Mouse (Mus musculus) liver, adult 10 weeks (tissue): ENCODE results near the gene Ube2l6. TPM values are rescaled to one million over a fixed set of nuclear protein-coding genes. Genes with fewer than 3 reads are reported as not detected.

Source experiments
- polyA plus RNA-seq: library from polyadenylated mRNA; stranded (reverse); fragments of 350-450 nt; fragmentation: Illumina TruSeq; extraction: RNeasy Lipid Tissue Mini Kit (QIAGEN cat#74804); gene quantifications from one replicate; pipeline ENCODE4 v1.2.3, GENCODE M21; 2014; ENCODE audit warnings: low read depth, low replicate concordance

The Ube2l6 gene
- polyA plus RNA-seq: 55.4 TPM

GRCm38 (mm10) chr2:84798493-84798921, at the start of gene Ube2l6:
Ube2l6 (plus strand) TSS chr2:84798828.

GRCm38 (mm10) chr2:84775241-84775640, 23.4 kb upstream of the Ube2l6 start, which contains the start of gene Serping1:
Serping1 (minus strand) TSS chr2:84775444.

GRCm38 (mm10) chr2:84822552-84822951, 23.9 kb downstream of the Ube2l6 start, which contains the start of gene Smtnl1:
Smtnl1 (minus strand) TSS chr2:84822652.

GRCm38 (mm10) chr2:84826488-84827282, 28.1 kb downstream of the Ube2l6 start, which contains the start of gene Timm10:
Timm10 (plus strand) TSS chr2:84826997.

GRCm38 (mm10) chr2:84838593-84838949, 39.9 kb downstream of the Ube2l6 start, which contains the start of gene Slc43a1:
Slc43a1 (plus strand) TSS chr2:84838850.

Other genes with a start within 250 kb of the Ube2l6 start
- gene Ctnnd1, start 148.1 kb upstream of the Ube2l6 start, polyA plus RNA-seq: 99.4 TPM
- not detected for gene Btbd18, start 139.7 kb upstream of the Ube2l6 start, polyA plus RNA-seq
- 4.8 TPM for gene Selenoh, start 128.1 kb upstream of the Ube2l6 start, polyA plus RNA-seq
- not detected for gene Gm28635, start 120.8 kb upstream of the Ube2l6 start, polyA plus RNA-seq
- gene Med19, start 120.4 kb upstream of the Ube2l6 start, polyA plus RNA-seq: 22.4 TPM
- 62.5 TPM for gene Tmx2, start 119.7 kb upstream of the Ube2l6 start, polyA plus RNA-seq
- 31.2 TPM for gene Zdhhc5, start 83.6 kb upstream of the Ube2l6 start, polyA plus RNA-seq
- 19.9 TPM for gene Clp1, start 71.5 kb upstream of the Ube2l6 start, polyA plus RNA-seq
- not detected for gene Ypel4, start 64.8 kb upstream of the Ube2l6 start, polyA plus RNA-seq
- not detected for gene Gm19426, start 55.2 kb upstream of the Ube2l6 start, polyA plus RNA-seq
- 265 TPM for gene Serping1, start 23.4 kb upstream of the Ube2l6 start, polyA plus RNA-seq
- gene Smtnl1, start 23.8 kb downstream of the Ube2l6 start, polyA plus RNA-seq: not detected
- gene Timm10, start 28.2 kb downstream of the Ube2l6 start, polyA plus RNA-seq: 5.5 TPM
- gene Slc43a1, start 40.0 kb downstream of the Ube2l6 start, polyA plus RNA-seq: 2.0 TPM
- not detected for gene Rtn4rl2, start 87.9 kb downstream of the Ube2l6 start, polyA plus RNA-seq
- 23.9 TPM for gene Slc43a3, start 137.8 kb downstream of the Ube2l6 start, polyA plus RNA-seq
- gene Prg2, start 181.6 kb downstream of the Ube2l6 start, polyA plus RNA-seq: not detected
- gene Prg3, start 189.4 kb downstream of the Ube2l6 start, polyA plus RNA-seq: not detected
- 29.6 TPM for gene Ssrp1, start 238.4 kb downstream of the Ube2l6 start, polyA plus RNA-seq
- 1.5 TPM for gene P2rx3, start 238.6 kb downstream of the Ube2l6 start, polyA plus RNA-seq
- 1.1 TPM for gene Tnks1bp1, start 249.2 kb downstream of the Ube2l6 start, polyA plus RNA-seq